ENCODE assay signal across 8 mouse cellular contexts in genomic region chr17:46879841-46880311, GRCm38 (mm10). TPM values are rescaled to one million over a fixed set of nuclear protein-coding genes. Genes with fewer than 3 reads are reported as not detected.
DNase-seq lines count a peak whose midpoint lies in the region; ATAC-seq and TF ChIP-seq lines count a peak whose summit lies in the region.

No protein-coding gene starts in this region.

- TF ChIP-seq RAD21 in CH12.LX (IDR thresholded peaks at IDR 0.05; ENCODE audit: low read depth, low read length), result no peak

- dilution Hi-C loops in CH12.LX (cut with MboI; ENCODE audit: extremely low pct_ligation_motif_present, extremely low pct_unique_long_range_greater_than_20kb, low sequenced_read_pairs), result no loop called here

- no peak for ATAC-seq in midbrain, embryonic 16.5 days

- no peak overlapping the region; the same call in 1 of the 2 replicates for H3K9ac ChIP-seq in CH12.LX (ENCODE audit: insufficient read depth, low read depth)
- no peak overlapping the region for H3K9ac ChIP-seq in midbrain, embryonic 16.5 days (ENCODE audit: low read depth, low read length)

- H3K36me3 ChIP-seq in CH12.LX (replicated peaks in 1 of 2; ENCODE audit: control insufficient read depth in 1 of 2, insufficient read depth in 1 of 2, low read length in 1 of 2), result peaks cover 0 to 32% of the 10 kb centered on the region in 2 experiments
- H3K36me3 ChIP-seq in megakaryocyte, embryonic 14.5 days (replicated peaks; ENCODE audit: low read length), result peaks cover 4% of the 10 kb centered on the region
- H3K36me3 ChIP-seq in midbrain, embryonic 16.5 days (ENCODE audit: control insufficient read depth, insufficient read depth, low read length), result no peaks in the 10 kb centered on the region

- TF ChIP-seq EP300 in CH12.LX (IDR thresholded peaks at IDR 0.05; ENCODE audit: low read length), result peak; percentile 57; the same call in 1 of the 2 replicates

- no peaks in the 10 kb centered on the region for H3K27me3 ChIP-seq in CH12.LX (replicated peaks)
- H3K27me3 ChIP-seq in megakaryocyte, embryonic 14.5 days (replicated peaks), result peaks cover 12% of the 10 kb centered on the region
- H3K27me3 ChIP-seq in midbrain, embryonic 16.5 days (ENCODE audit: control insufficient read depth, insufficient read depth, low read depth, low read length), result no peaks in the 10 kb centered on the region

- H3K4me3 ChIP-seq in CH12.LX (replicated peaks in 1 of 3; ENCODE audit: low read depth in 2 of 3, low read length in 2 of 3, poor library complexity in 1 of 3), result no peak overlapping the region
- H3K4me3 ChIP-seq in megakaryocyte, embryonic 14.5 days (replicated peaks), result peak overlapping the region; percentile 39
- H3K4me3 ChIP-seq in midbrain, embryonic 16.5 days (ENCODE audit: low read depth, low read length), result no peak overlapping the region

- in situ Hi-C loops in CH12.LX (cut with MboI; ENCODE audit: low pct_ligation_motif_present, low pct_unique_long_range_greater_than_20kb, low sequenced_read_pairs), result loop anchor here (10.0 kb wide), 1 partner anchor 95 kb away; the partner anchor contains the start of gene Rpl7l1

- peak; percentile 91 for DNase-seq in 3T3-L1 (ENCODE audit: low read depth, low spot score)
- peak; percentile 63 for DNase-seq in CH12.LX (ENCODE audit: extremely low read depth)
- peak; percentile 83 to 92 for DNase-seq in heart, adult 18-20 months
- DNase-seq in kidney, adult 8-10 months, result peak; percentile 51 to 74
- DNase-seq in frontal cortex, postnatal 10 days (ENCODE audit: low spot score in 2 of 2), result no peak
- no peak for DNase-seq in cerebellum, postnatal 4 days (ENCODE audit: low spot score in 2 of 2)

- peaks cover 11 to 22% of the 10 kb centered on the region in 2 experiments for H3K4me1 ChIP-seq in CH12.LX (ENCODE audit: control insufficient read depth in 1 of 2, insufficient read depth in 2 of 2)
- H3K4me1 ChIP-seq in megakaryocyte, embryonic 14.5 days, result peaks cover 72% of the 10 kb centered on the region
- no peaks in the 10 kb centered on the region for H3K4me1 ChIP-seq in midbrain, embryonic 16.5 days (ENCODE audit: control insufficient read depth, insufficient read depth, low read length)

- no peak for TF ChIP-seq POLR2A in CH12.LX (IDR thresholded peaks at IDR 0.05; ENCODE audit: low read depth, low read length)

- no peak overlapping the region for H3K27ac ChIP-seq in CH12.LX (ENCODE audit: insufficient read depth, low read depth)
- no peak overlapping the region for H3K27ac ChIP-seq in midbrain, embryonic 16.5 days (ENCODE audit: low read length)

- peak overlapping the region; percentile 23; the same call in 1 of the 2 replicates for H3K4me2 ChIP-seq in CH12.LX (ENCODE audit: insufficient read depth, low read depth, poor library complexity, severe bottlenecking)
- no peak overlapping the region for H3K4me2 ChIP-seq in midbrain, embryonic 16.5 days (ENCODE audit: low read length)

- TF ChIP-seq CTCF in CH12.LX (conservative IDR thresholded peaks at IDR 0.05 in 1 of 2, IDR thresholded peaks at IDR 0.05 in 1 of 2; ENCODE audit: low read depth in 2 of 2, low read length in 2 of 2), result no peak

- H3K79me2 ChIP-seq in CH12.LX (replicated peaks; ENCODE audit: control insufficient read depth, extremely low read depth, insufficient read depth, poor library complexity, severe bottlenecking), result no peaks in the 10 kb centered on the region

- 59% methylated on average over 14 of the region's 14 CpGs for WGBS in midbrain, embryonic 16.5 days

- H3K9me3 ChIP-seq in CH12.LX (replicated peaks; ENCODE audit: low read length), result no peaks in the 10 kb centered on the region
- no peaks in the 10 kb centered on the region; the same call in 1 of the 2 replicates for H3K9me3 ChIP-seq in megakaryocyte, embryonic 14.5 days
- H3K9me3 ChIP-seq in midbrain, embryonic 16.5 days (replicated peaks; ENCODE audit: control insufficient read depth, low read length, poor library complexity, severe bottlenecking), result no peaks in the 10 kb centered on the region

TF ChIP-seq in CH12.LX, 34 proteins besides CTCF, POLR2A, EP300 and RAD21:
- TF ChIP-seq MAX (IDR thresholded peaks at IDR 0.05; ENCODE audit: low read length) (0 out of 2 replicates have a peak, but pooled peaks have one; percentile 25), MAZ (IDR thresholded peaks at IDR 0.05; ENCODE audit: low read depth, low read length) (0 out of 2 replicates have a peak, but pooled peaks have one; percentile 13), JUND (conservative IDR thresholded peaks at IDR 0.05; ENCODE audit: low read depth, low read length) (peak; percentile 48), ZNF384 (IDR thresholded peaks at IDR 0.05; ENCODE audit: low read depth, low read length) (no peak), JUN (IDR thresholded peaks at IDR 0.05; ENCODE audit: insufficient read depth, low read depth, low read length) (peak; percentile 4; the same call in 1 of the 2 replicates), IRF4 (IDR thresholded peaks at IDR 0.05; ENCODE audit: low read depth, low read length) (peak; percentile 79; the same call in 1 of the 2 replicates), UBTF (IDR thresholded peaks at IDR 0.05; ENCODE audit: low read depth, low read length) (no peak), MEF2A (IDR thresholded peaks at IDR 0.05; ENCODE audit: borderline replicate concordance, low read depth, low read length) (0 out of 2 replicates have a peak, but pooled peaks have one; percentile 19), SIN3A (IDR thresholded peaks at IDR 0.05; ENCODE audit: low read length) (peak; percentile 46; the same call in 1 of the 2 replicates), ETS1 (conservative IDR thresholded peaks at IDR 0.05; ENCODE audit: low read depth, low read length) (peak; percentile 80), KAT2A (IDR thresholded peaks at IDR 0.05; ENCODE audit: insufficient replicate concordance, low read length) (no peak), BHLHE40 (IDR thresholded peaks at IDR 0.05; ENCODE audit: low read depth, low read length) (peak; percentile 97), NELFE (IDR thresholded peaks at IDR 0.05; ENCODE audit: low read depth, low read length) (no peak), CHD2 (IDR thresholded peaks at IDR 0.05; ENCODE audit: low read length) (no peak)

RNA-seq across cellular contexts. Expression of gene Tbcc, which starts 10.6 kb away (rescaled TPM):
- total RNA-seq in CH12.LX (2012; rRNA removed), result 27.8 and 32.8 TPM in 2 replicates
- 19.4 and 21.6 TPM in 2 replicates for total RNA-seq in CH12.LX (2014; rRNA removed)
- polyA plus RNA-seq in CH12.LX (2012; ENCODE audit: insufficient read length, low read depth), result 15.1 and 16.4 TPM in 2 replicates
- 10 to 100 TPM; 16.0 to 16.6 TPM for total RNA-seq in heart, adult 18-20 months (2021)
- polyA plus RNA-seq in megakaryocyte, embryonic 14.5 days (2012; ENCODE audit: insufficient read depth, low replicate concordance), result 23.7 and 40.2 TPM in 2 replicates
- 49.5 and 52.6 TPM in 2 replicates for polyA plus RNA-seq in midbrain, embryonic 16.5 days (2015; fragmentation: Nextera tagmentation; extraction: Ambion mirVana)

RNA-seq across cellular contexts. Expression of gene Bicral, which starts 21.6 kb away (rescaled TPM):
- total RNA-seq in CH12.LX (2012; rRNA removed) (7.1 and 7.4 TPM in 2 replicates), CH12.LX (2014; rRNA removed) (2.4 and 3.0 TPM in 2 replicates)
- polyA plus RNA-seq in CH12.LX (2012; ENCODE audit: insufficient read length, low read depth), result 5.0 and 5.9 TPM in 2 replicates
- total RNA-seq in heart, adult 18-20 months (2021), result 10 to 100 TPM in 1 of 2 experiments, 1 to 10 TPM in 1; 7.5 to 13.0 TPM
- 0.62 and 1.8 TPM in 2 replicates for polyA plus RNA-seq in megakaryocyte, embryonic 14.5 days (2012; ENCODE audit: insufficient read depth, low replicate concordance)
- 9.5 and 10.9 TPM in 2 replicates for polyA plus RNA-seq in midbrain, embryonic 16.5 days (2015; fragmentation: Nextera tagmentation; extraction: Ambion mirVana)

RNA-seq across cellular contexts. Expression of gene Prph2, which starts 30.4 kb away (rescaled TPM):
- total RNA-seq in CH12.LX (2012; rRNA removed), result not detected in 2 replicates
- not detected in 2 replicates for total RNA-seq in CH12.LX (2014; rRNA removed)
- not detected in 2 replicates for polyA plus RNA-seq in CH12.LX (2012; ENCODE audit: insufficient read length, low read depth)
- total RNA-seq in heart, adult 18-20 months (2021), result not detected
- polyA plus RNA-seq in megakaryocyte, embryonic 14.5 days (2012; ENCODE audit: insufficient read depth, low replicate concordance), result 0.13 TPM in 1 of 2 replicates, not detected in the other
- polyA plus RNA-seq in midbrain, embryonic 16.5 days (2015; fragmentation: Nextera tagmentation; extraction: Ambion mirVana), result not detected in 2 replicates

Comparison
In these comparisons a context has a peak if more than half of its experiments do, and no peak if none do; other contexts are left out.
1. DNase-seq: peak in 3T3-L1 (single experiment), CH12.LX (single experiment), heart, adult 18-20 months (2 of 2) and kidney, adult 8-10 months (2 of 2); none in frontal cortex, postnatal 10 days (0 of 2) and cerebellum, postnatal 4 days (0 of 2).